Mouse (Mus musculus) heart, embryonic 14.5 days (tissue): ENCODE results near the gene Lmo4. TPM values are rescaled to one million over a fixed set of nuclear protein-coding genes. Genes with fewer than 3 reads are reported as not detected.

ENCODE experiments used
- ATAC-seq: fragments of 200-750 bp; cut with Nextera tagmentation; 2 replicates; pipeline ENCODE4 v1.8.0; 2017; ENCODE audit warnings: low read depth, moderate TSS enrichment; ENCODE audit not compliant: insufficient number of reproducible peaks, insufficient read depth, low FRiP score
- H3K27ac ChIP-seq, 2 experiments: fragments of 200-500 bp in 1 of 2; fragments of 300-500 bp in 1 of 2; sonication (generic) in 1 of 2; replicated peaks in 1 of 2; 2 replicates each; pipeline ENCODE4 v1.5.1; 2012 to 2014; ENCODE audit warnings: low read depth in 2 of 2, low read length in 2 of 2, control low read depth in 1 of 2, mild to moderate bottlenecking in 1 of 2, mixed read lengths in 1 of 2; ENCODE audit not compliant: control insufficient read depth in 1 of 2, insufficient read depth in 1 of 2
- H3K27me3 ChIP-seq: fragments of 300-500 bp; sonication (generic); 2 replicates; pipeline ENCODE4 v1.6.1; 2014; ENCODE audit warnings: mild to moderate bottlenecking, low read length, control low read depth; ENCODE audit not compliant: control insufficient read depth, insufficient read depth
- H3K36me3 ChIP-seq: fragments of 300-500 bp; sonication (generic); 2 replicates; pipeline ENCODE4 v1.6.1; 2014; ENCODE audit warnings: mild to moderate bottlenecking, control low read depth, low read length, mixed read lengths; ENCODE audit not compliant: control insufficient read depth, insufficient read depth
- H3K4me1 ChIP-seq, 2 experiments: fragments of 200-500 bp in 1 of 2; fragments of 300-500 bp in 1 of 2; sonication (generic) in 1 of 2; 2 replicates each; pipeline ENCODE4 v1.6.1; 2012 to 2014; ENCODE audit warnings: low read length in 2 of 2, control low read depth in 1 of 2, mixed read lengths in 1 of 2; ENCODE audit not compliant: control insufficient read depth in 2 of 2, insufficient read depth in 2 of 2
- H3K4me2 ChIP-seq: fragments of 300-500 bp; sonication (generic); 2 replicates; pipeline ENCODE4 v1.6.1; 2014; ENCODE audit warnings: mild to moderate bottlenecking, low read length
- H3K4me3 ChIP-seq, 2 experiments: fragments of 200-500 bp in 1 of 2; fragments of 300-500 bp in 1 of 2; sonication (generic) in 1 of 2; 2 replicates each; pipeline ENCODE4 v1.5.1; 2012 to 2014; ENCODE audit warnings: low read length in 2 of 2, mild to moderate bottlenecking in 2 of 2, control low read depth in 1 of 2, low read depth in 1 of 2, moderate library complexity in 1 of 2; ENCODE audit not compliant: control insufficient read depth in 1 of 2, insufficient read depth in 1 of 2
- H3K9ac ChIP-seq: fragments of 300-500 bp; sonication (generic); 2 replicates; pipeline ENCODE4 v1.6.1; 2014; ENCODE audit warnings: mild to moderate bottlenecking, low read length
- H3K9me3 ChIP-seq: fragments of 300-500 bp; sonication (generic); 2 replicates; pipeline ENCODE4 v1.6.1; 2016; ENCODE audit warnings: low read length, control low read depth; ENCODE audit not compliant: control insufficient read depth
- WGBS: fragments of 180-500 bp; shearing (Covaris S2); extraction: QIAGEN DNeasy Blood & Tissue Kit; methylation state at CpG from one replicate; pipeline ENCODE4 v1.1.7; 2014; 5-methylcytosine and 5-hydroxymethylcytosine counted together
- polyA plus RNA-seq: library from polyadenylated mRNA; unstranded; fragments of >200 nt; fragmentation: Nextera tagmentation; extraction: Ambion mirVana; gene quantifications from 2 replicates; pipeline ENCODE4 v1.2.1, GENCODE M21; 2014

The Lmo4 gene
- polyA plus RNA-seq, 1 experiment from 2014 or later: 45.2 TPM

DNA sequence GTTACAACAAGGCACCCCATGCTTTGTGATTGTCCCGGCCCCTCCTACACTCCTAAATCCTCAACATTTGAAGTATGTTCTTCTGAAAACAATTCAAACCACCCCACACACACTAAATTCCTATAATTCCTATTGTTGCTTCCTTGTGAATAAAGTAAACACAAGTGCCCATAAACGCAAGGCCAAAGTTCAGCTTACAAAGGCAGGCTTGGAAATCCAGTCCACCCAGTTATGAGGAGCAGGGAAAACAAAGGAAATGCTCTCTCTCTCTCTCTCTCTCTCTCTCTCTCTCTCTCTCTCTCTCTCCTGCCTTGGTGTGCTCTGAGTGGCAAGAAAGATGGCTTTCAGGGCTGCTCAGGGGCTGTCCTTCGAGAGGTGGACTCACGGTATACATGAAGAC is 61.0 kb downstream of the Lmo4 start:
- WGBS: 95% methylated on average over 4 of the region's 4 CpGs
- peaks cover 0 to 2% of the 10 kb centered on the region in 2 experiments; a peak in 1 of 4 replicates for H3K4me1 ChIP-seq

DNA sequence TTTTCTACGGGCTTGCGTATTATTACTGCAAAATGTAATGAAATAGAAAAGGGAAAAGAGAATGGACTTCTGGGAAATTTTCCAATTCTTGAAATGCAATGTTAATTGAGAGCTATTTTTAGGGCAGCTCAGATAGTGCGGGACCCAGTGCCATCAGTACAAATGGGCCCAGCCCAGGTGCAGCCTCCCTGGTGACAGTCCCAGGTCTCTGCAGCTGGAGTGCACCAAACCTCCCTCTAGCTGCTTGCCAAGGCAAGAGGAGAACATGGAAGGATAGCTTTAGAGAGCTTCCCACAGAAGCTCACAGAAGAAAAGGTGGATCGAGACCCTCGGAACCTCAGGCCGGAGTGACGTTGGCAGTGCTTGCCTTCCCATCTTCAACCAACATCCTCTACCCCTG is 62.1 kb downstream of the Lmo4 start:
- Histone ChIP-seq H3K4me2 (no peak overlapping the region), H3K27me3 (no peaks in the 10 kb centered on the region), H3K4me3 (no peak overlapping the region), H3K36me3 (no peaks in the 10 kb centered on the region), H3K4me1 (peaks cover 0 to 2% of the 10 kb centered on the region in 2 experiments; a peak in 1 of 4 replicates), H3K9me3 (no peaks in the 10 kb centered on the region), H3K9ac (no peak overlapping the region), H3K27ac (no peak overlapping the region)
- no peak for ATAC-seq
- WGBS: 90% methylated on average over 7 of the region's 7 CpGs

More for the DNA sequence above, 61.0 kb downstream of the Lmo4 start:
- H3K36me3 ChIP-seq: no peaks in the 10 kb centered on the region
- H3K4me2 ChIP-seq: no peak overlapping the region
- no peak for ATAC-seq
- H3K9ac ChIP-seq: no peak overlapping the region
- no peak overlapping the region for H3K4me3 ChIP-seq
- H3K27ac ChIP-seq: no peak overlapping the region
- no peaks in the 10 kb centered on the region for H3K27me3 ChIP-seq
- no peaks in the 10 kb centered on the region for H3K9me3 ChIP-seq

DNA sequence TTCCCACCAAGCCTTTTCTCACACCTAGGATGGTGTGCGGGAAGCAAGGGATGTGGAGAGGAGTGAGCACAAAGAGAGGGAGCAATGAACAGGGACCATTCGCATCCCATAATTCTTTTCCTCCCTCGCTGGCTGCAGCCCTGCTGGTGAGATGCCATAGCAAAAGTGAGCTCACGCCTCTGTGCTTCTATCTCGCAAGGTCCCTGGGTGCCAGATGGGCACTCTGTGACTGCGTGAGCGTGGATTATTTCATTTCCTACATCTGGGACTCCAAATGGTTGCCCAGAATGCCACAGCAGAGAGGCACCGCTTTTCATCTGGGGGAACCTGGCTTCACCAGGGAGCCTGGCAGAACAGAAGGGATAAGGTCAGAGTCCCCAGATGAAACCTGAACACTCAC is 63.2 kb downstream of the Lmo4 start:
- Histone ChIP-seq H3K4me1 (peaks cover 0 to 2% of the 10 kb centered on the region in 2 experiments; a peak in 1 of 4 replicates), H3K9me3 (no peaks in the 10 kb centered on the region), H3K4me2 (no peak overlapping the region), H3K4me3 (no peak overlapping the region), H3K27ac (no peak overlapping the region), H3K27me3 (no peaks in the 10 kb centered on the region), H3K9ac (no peak overlapping the region), H3K36me3 (no peaks in the 10 kb centered on the region)
- 68% methylated on average over 8 of the region's 8 CpGs for WGBS
- ATAC-seq: no peak

DNA sequence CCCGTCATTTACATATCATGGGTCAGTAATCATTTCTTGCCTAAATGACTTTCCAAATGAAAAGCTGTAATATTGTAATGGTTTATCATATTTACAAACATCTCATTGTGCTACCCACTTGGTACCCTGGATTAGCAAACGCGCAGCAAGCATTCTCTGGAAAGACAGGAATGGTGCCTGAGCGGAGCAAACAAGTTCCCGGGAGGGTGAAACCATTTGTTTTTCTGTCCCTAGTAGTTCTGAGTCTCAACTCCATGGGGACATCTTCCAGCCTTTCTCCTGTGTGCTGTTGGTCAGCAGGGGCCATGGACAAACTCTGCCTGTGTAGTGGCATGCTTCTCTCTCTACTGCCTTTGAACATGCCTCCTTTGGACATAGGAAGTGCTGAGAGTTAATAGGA is 64.2 kb downstream of the Lmo4 start:
- Histone ChIP-seq H3K9me3 (no peaks in the 10 kb centered on the region), H3K4me2 (no peak overlapping the region), H3K4me1 (peaks cover 0 to 2% of the 10 kb centered on the region in 2 experiments; a peak in 1 of 4 replicates), H3K36me3 (no peaks in the 10 kb centered on the region), H3K27ac (no peak overlapping the region), H3K27me3 (no peaks in the 10 kb centered on the region), H3K9ac (no peak overlapping the region), H3K4me3 (no peak overlapping the region)
- no peak for ATAC-seq
- 89% methylated on average over 5 of the region's 5 CpGs for WGBS

DNA sequence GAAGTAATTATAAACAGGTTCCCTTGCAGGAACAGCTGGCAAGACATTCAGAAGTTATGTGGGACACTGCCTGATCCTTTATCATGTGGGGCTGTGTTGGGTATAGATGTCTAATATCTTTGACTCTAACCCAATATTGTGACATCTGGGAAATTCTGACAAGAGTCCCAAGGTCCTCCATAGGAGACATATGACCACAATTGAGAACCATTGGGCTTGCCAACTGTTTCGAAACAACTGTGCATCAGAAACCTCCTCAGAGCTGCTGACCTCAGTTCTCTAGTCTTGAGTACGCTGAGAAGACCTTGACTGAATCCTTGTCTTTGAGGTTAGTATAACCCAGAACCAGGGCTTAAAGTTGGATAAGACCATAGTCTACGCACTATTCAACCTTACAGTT is 66.4 kb downstream of the Lmo4 start:
- Histone ChIP-seq H3K27me3 (no peaks in the 10 kb centered on the region), H3K4me2 (no peak overlapping the region), H3K4me3 (no peak overlapping the region), H3K36me3 (no peaks in the 10 kb centered on the region), H3K4me1 (peaks cover 0 to 2% of the 10 kb centered on the region in 2 experiments; a peak in 1 of 4 replicates), H3K9ac (no peak overlapping the region), H3K9me3 (no peaks in the 10 kb centered on the region), H3K27ac (no peak overlapping the region)
- ATAC-seq: no peak
- WGBS: 91% methylated on average over 3 of the region's 3 CpGs
